Mouse (Mus musculus): ENCODE data around the gene Tuba8. TPM values are rescaled to one million over a fixed set of nuclear protein-coding genes. Genes with fewer than 3 reads are reported as not detected.

Gene Tuba8
- polyA plus RNA-seq (2012; rRNA removed) = 0.23 and 0.25 TPM in 2 replicates

GRCm38 (mm10) chr6:121210149-121210925 lies at the start of gene Tuba8:
Gene Tuba8, plus strand, starts transcription at chr6:121210696.

GRCm38 (mm10) chr6:121183414-121184173 lies 26.9 kb upstream of the Tuba8 start, which contains the start of gene Pex26:
Gene Pex26, plus strand, starts transcription at chr6:121183667.

GRCm38 (mm10) chr6:121245127-121246036 lies 34.9 kb downstream of the Tuba8 start, which contains the start of gene Usp18:
Gene Usp18, plus strand, starts transcription at chr6:121245906.

Other genes with a start within 250 kb of the Tuba8 start
- 43.7 and 44.3 TPM in 2 replicates for gene Mical3, start 79.7 kb upstream of the Tuba8 start, polyA plus RNA-seq (2012; rRNA removed)
- gene Pex26, start 27.0 kb upstream of the Tuba8 start, polyA plus RNA-seq (2012; rRNA removed) = 23.9 and 24.4 TPM in 2 replicates
- 2.4 and 3.3 TPM in 2 replicates for gene Usp18, start 35.2 kb downstream of the Tuba8 start, polyA plus RNA-seq (2012; rRNA removed)
- gene Slc6a13, start 89.5 kb downstream of the Tuba8 start, polyA plus RNA-seq (2012; rRNA removed) = 26.4 and 27.7 TPM in 2 replicates
- gene Slc6a12, start 132.4 kb downstream of the Tuba8 start, polyA plus RNA-seq (2012; rRNA removed) = 2.3 and 2.4 TPM in 2 replicates

All from central nervous system, embryonic 18 days (tissue).